Mouse (Mus musculus) C2C12 (cell line): Measurements from ENCODE around the gene 6030468B19Rik.

Experiments
- CTCF ChIP-seq: IDR thresholded peaks from one replicate; pipeline ENCODE4 v1.5.1; 2011; ENCODE audit not compliant: control insufficient read depth, insufficient read depth, insufficient read length
- MYOD1 ChIP-seq: IDR thresholded peaks from one replicate; pipeline ENCODE4 v1.6.1; 2011; ENCODE audit warnings: low read depth; ENCODE audit not compliant: control insufficient read depth, insufficient read length
- MYOG ChIP-seq: IDR thresholded peaks from one replicate; pipeline ENCODE4 v1.6.1; 2011; ENCODE audit not compliant: control insufficient read depth, insufficient read length; ENCODE audit errors: extremely low read depth
- USF1 ChIP-seq: IDR thresholded peaks from one replicate; pipeline ENCODE4 v1.6.1; 2011; ENCODE audit warnings: low read depth, mild to moderate bottlenecking, control low read depth, moderate library complexity

DNA sequence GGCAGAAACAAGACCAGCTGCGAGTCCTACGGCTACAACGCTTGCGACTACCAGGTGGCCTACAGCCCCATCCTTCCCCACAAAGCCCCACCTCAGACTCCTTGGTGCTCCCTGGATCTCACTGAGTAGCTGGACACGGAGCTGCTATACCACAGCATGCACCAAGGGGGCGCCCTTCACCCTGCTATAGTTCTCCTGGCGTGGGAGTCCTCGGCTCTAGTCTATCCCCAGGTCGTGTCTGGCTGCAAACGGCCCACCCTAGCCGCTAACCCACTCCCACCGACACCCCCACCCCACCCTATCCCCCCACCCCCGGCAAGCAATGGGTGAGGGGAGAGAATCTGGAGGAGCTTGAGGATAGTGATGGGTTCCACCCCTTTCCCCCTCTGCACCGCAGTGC, 7.2 kb upstream of the 6030468B19Rik start:
- TF ChIP-seq CTCF (peak; percentile 91), MYOG (no peak), USF1 (no peak), MYOD1 (no peak)
